Mouse (Mus musculus) embryo, embryonic 10.5 days (tissue): ENCODE results near the gene E030018B13Rik.

Experiments
- DNase-seq: peaks from one replicate; pipeline ENCODE4 v3.0.0-alpha.2; 2015; ENCODE audit warnings: low spot score

Gene E030018B13Rik

GRCm38 (mm10) chr7:63916268-63916907 is at the start of gene E030018B13Rik:
E030018B13Rik (plus strand) TSS chr7:63916857.
- no peak for DNase-seq

- DNase-seq, result no peak
Measured at GRCm38 (mm10) chr7:63868356-63868918, 48.2 kb upstream of the E030018B13Rik start.

- no peak for DNase-seq
Measured at GRCm38 (mm10) chr7:63871698-63872097, 45.0 kb upstream of the E030018B13Rik start.

DNA sequence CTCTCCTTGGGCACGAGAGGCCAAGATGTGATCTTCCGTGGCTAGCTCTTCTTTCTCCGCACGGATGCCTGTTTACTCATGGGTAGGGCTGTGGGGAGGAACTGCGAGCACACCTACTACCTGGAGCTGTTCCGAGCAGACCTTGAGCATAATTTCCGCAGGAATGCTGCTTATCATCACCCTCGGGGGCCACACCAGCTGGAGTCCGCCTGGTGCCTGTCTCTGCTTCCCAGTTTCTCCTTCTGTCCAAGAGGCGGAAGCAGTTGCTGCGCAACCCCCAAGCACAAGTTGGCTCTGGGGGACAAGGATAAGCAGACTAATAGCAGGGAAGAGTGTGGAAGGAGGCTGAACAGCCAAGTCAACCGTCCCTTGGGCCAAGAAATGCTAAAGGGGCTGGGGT is 42.8 kb upstream of the E030018B13Rik start:
- DNase-seq, result no peak

DNA sequence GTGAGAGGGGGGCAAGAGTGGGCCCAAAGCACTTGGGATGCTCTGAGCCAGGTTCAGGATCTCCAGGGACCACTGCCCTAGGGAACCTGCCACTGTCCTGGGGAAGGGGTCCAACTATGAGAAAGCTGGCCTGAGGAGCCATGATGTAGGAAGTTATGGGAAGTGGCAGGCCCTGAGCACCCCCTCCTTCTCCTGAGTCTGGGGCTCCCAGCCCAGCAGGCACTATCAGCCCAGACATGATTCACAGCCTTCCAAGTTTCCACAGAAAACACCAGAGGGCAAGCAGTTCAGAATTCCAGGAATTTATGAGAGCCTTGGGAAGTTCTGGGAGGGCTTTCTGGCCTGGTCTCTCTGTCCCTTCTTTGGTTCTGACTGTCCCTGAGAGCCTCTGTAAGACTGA is 41.0 kb upstream of the E030018B13Rik start:
- DNase-seq, result no peak

DNA sequence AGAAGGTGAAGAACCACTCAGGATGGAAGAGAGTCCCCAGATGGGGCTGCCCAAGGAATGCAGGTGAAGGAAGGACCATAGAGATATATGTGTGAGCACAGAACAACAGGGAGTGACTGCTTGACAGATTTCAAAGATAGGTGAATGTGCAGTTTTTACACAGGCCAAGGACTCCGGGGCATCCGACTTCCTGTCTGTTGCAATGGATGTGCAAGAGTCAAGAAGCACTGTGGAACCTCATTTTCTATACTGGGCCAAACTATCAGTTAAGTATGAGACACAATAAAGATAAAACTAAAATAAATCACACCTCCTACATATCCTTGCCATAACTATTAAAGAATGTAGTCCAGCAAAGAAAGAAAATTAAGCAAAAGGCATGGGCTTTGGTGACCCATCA is 40.0 kb upstream of the E030018B13Rik start:
- DNase-seq, result no peak

DNA sequence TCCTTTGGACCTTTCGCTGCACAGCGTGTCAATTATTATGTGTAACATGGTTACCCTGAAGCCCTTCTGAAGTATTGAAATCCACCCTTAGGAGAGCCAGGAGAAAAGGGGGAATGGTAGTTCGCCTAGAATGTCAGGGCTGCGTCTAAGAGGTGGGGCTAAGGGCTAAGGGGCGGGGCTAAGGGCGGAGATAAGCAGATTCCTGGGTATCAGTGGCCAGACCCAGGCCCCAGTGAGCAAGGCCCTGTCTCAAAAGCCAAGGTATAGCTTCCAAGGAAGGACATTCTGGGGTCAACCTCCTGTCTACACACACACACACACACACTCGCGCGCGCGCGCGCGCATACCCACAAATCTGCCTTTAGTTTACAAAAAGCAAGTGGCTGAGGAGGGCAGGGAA is 39.0 kb upstream of the E030018B13Rik start:
- DNase-seq, result peak; percentile 42

GRCm38 (mm10) chr7:63879583-63879982 is 37.1 kb upstream of the E030018B13Rik start:
- no peak for DNase-seq

DNA sequence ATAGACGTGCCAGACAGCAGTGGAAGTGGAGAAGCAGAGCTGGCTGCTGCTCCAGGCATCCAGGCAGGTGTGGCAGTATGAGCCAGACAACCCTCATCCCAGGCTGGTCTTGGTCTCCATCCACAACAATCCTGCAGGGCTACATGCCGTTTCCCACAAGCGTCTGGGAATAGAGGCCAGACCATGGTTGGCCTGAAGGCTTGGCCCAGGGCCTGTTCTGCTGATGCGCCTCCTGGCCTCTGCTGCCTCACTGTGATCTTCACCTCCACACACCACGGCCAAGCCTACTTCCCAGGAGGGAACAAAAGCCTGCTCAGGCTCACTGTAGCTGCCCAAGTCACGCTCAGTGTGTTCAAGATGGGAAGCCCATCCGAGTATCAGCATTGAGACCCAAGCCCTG is 33.9 kb upstream of the E030018B13Rik start:
- DNase-seq, result no peak

- DNase-seq, result no peak
Measured at GRCm38 (mm10) chr7:63885025-63885424, 31.6 kb upstream of the E030018B13Rik start.

DNA sequence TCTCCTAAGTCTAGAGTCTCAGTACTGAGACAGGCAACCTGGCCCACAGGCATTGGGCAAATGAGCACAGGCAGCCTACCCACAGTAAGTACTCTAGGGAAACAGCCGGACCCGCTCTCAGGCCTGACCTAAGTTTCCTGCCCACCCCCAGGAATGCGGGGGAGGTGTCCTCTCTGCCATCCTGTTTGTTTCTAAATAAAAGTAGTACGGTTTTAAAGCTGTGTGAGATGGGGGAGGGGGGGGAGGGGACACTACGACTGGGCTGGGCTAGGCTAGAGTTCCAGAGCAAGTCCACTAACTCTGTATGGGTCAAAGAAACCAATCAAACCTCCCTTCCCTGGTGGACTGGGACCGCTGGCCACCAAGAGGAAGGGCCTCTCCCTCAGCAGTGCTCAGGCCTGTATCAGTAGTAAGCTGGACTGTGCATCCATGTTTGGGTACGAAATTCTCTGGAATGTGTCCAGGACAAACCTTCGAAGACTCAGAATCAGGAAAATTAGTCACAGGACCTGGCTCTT is 29.6 kb upstream of the E030018B13Rik start:
- no peak for DNase-seq

DNA sequence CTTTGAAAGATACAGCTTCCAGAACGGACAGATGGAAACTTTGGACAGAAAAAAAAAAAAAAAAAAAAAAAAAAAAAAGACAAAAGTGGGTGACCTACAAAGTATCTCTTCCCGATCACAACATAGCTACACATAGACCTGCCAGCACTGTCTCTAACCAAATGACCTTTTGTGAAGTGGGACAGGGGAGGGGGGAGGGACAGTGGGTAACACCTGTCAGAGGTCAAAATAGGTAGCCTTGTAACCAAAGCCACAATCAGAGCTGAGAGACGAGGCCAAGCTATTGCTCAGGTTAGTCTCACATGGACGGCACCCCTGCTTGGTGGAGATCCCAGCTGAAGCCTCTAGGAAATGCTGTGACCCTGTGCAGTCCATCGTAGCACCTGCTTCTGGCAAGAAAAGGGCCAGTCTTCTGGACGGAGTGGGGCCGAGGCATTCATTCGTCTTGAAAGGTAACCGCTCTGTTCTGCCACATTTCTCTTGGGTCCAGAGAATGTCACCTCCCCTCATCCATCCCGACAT is 29.0 kb upstream of the E030018B13Rik start:
- no peak for DNase-seq

- DNase-seq, result no peak
Measured at GRCm38 (mm10) chr7:63888674-63889073, 28.0 kb upstream of the E030018B13Rik start.

DNA sequence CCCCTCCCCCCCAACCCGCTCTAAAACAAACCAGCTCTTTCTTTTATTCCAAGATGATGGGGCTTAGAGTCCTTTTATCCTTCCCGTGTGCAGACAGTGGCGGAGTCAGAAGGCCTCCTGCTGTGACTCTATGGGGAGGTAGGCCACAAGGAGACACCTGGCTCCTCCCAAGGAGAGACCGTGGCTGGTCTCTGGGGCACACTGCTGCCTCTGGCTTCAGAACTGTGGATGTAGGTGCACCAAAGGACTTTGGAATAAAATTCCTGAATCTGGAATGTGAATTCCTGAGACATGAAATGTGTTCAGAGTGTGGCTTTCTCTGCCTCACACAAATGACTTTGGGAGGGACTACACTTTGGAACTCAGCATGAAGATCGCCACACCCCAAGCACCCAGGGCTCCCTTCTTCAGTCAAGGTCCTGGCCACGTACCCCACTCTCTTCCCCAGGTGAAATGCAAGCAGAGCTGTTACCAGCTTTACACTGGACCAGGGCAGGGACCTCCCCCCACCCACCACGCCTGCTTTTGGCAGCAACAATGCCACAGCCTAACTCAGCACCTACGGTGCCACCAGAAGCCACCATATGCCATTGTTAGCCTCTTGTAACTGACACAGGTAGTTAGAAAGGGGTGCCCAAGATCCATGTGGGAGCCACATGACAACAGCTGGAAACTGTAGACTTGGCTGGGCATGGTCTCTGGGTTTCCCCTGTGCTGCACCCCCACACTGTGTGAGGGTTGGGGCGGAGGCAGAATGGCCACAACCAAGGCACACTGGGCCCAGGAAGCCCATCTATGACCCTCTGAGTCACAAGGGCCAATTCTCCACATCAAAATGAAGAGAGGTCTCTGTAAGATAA is 27.3 kb upstream of the E030018B13Rik start:
- no peak for DNase-seq

DNA sequence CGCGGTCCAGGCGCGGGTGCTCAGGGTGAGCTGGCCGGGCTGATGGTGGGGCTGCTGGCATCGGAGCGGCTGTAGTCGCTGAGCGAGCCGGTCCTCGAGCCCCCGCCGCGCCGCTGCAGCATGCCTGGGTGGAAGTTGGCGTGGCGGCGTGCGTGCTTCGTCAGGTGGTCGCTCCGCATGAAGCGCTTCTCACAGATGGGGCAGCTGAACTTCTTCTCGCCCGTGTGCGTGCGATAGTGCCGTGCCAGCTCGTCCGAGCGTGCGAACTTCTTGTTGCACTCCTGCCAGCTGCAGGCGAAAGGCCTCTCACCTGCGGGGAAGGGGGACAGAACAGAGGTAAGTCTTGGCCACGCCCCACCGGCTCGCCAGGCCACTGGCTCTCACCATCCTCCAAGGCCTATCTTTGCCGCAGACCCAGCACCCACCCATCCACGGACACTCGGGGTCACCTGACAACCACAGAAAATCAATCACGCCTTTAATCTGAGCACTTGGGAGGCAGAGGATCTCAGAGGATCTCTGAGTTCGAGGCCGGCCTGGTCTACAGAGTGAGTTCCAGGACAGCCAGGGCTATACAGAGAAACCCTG is 25.1 kb upstream of the E030018B13Rik start:
- DNase-seq, result no peak

- no peak for DNase-seq
Measured at GRCm38 (mm10) chr7:63893201-63893600, 23.5 kb upstream of the E030018B13Rik start.

DNA sequence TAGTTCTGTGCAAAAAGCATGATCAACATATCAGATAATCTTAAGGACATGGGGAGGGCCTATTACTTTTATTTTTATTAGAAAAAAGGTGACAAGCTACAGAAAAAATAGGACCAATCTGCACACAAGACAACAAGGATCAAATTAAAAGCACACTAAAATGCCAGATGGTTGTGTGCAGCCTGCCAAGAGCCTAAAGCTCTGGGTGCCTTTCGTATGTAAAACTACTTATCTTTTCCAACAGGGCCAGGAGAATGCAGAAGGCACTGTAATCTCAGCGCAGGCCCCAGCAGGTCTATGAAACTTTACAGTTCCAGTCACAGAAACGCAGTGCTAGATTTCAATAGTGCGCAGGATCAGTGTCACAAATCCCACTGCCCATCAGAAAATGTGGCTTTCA is 22.9 kb upstream of the E030018B13Rik start:
- DNase-seq, result no peak

DNA sequence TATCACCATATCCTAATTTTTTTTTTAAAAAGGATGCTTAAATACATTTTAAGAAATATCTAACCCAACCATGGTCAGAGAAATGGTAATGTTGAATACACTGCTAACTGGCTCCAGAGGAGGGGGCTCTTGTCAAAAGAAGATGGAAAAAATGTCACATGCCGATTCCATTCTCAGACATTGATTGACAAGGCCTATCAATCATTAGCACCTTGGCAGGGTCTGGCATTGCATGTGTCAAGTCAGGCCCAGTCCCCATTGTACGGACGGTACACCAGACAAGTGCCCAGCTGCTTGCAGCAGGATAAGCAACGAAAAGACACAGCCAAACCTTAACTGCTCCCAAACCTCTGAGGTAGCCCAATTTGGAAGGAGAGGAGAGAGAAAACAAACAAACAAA is 22.0 kb upstream of the E030018B13Rik start:
- DNase-seq, result no peak

DNA sequence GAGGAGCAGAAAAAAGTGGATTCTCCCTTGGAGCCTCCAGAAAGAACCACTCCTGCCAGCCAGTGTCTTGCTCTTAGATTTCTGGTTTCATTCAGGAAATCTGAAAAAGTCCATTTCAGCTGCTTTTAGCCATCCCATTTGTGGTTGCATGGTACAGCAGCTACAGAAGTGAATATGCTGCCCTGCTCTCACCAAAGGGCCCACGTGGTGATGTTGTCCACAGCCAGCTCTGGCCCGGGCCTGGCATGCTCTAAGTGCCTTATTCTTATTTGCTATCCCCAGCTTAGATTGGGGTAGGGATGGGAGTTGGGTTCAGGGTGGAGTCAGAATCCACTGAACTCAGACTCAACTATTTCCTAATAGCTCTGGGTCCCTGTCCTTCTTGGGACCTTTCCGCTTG is 21.4 kb upstream of the E030018B13Rik start:
- DNase-seq, result no peak

DNA sequence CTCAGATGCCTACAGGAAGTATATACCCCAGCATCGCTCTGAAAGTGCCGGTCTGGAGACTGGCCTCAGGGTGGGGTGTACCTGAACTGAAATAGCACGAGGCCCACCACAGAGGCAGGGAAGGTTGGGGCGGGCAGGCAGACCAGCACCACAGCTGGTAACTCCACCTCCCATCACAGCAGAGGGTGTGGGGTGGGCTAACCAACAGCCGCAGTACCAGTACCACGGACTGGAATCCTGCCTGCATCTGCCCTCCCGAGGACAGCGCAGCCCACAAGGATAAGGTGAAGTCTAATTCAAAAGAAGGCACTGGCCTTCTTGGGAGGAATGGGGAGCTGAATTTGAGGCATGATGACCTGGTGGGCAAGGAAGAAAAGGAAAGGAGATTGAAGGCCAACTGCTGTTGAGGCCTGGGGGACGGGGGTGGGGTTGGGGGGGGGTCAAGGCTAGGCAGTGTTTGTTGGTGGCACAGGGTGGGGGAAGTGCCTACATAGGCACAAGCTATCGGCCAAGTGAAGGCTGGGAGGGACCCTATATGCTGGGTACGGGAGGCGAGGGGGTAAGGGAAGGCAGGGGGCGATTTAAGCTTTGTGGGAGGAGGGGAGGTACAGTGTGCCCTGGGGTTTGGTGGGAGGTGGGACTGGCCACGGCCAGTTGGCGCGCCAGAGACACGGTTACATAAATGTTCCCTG is 20.2 kb upstream of the E030018B13Rik start:
- no peak for DNase-seq

GRCm38 (mm10) chr7:63896968-63897468 is 19.6 kb upstream of the E030018B13Rik start:
- DNase-seq, result peak; percentile 87
